Mouse (Mus musculus) limb, embryonic 10.5 days (tissue): Measurements from ENCODE around the gene Rftn2. TPM values are rescaled to one million over a fixed set of nuclear protein-coding genes. Genes with fewer than 3 reads are reported as not detected.

ENCODE experiments used
- DNase-seq: peaks from one replicate; pipeline ENCODE4 v3.0.0-alpha.2; 2017; ENCODE audit warnings: low spot score
- H3K27ac ChIP-seq: fragments of 300-500 bp; sonication (generic); 2 replicates; pipeline ENCODE4 v1.5.1; 2016; ENCODE audit warnings: mild to moderate bottlenecking
- H3K27me3 ChIP-seq: fragments of 300-500 bp; sonication (generic); 2 replicates; pipeline ENCODE4 v1.6.1; 2016; ENCODE audit warnings: low read depth, mild to moderate bottlenecking; ENCODE audit not compliant: poor library complexity, severe bottlenecking
- H3K36me3 ChIP-seq: fragments of 300-500 bp; sonication (generic); 2 replicates; pipeline ENCODE4 v1.6.1; 2016; ENCODE audit warnings: mild to moderate bottlenecking, moderate library complexity
- H3K4me1 ChIP-seq: fragments of 300-500 bp; sonication (generic); 2 replicates; pipeline ENCODE4 v1.6.1; 2016
- H3K4me3 ChIP-seq: fragments of 300-500 bp; sonication (generic); 2 replicates; pipeline ENCODE4 v1.5.1; 2016; ENCODE audit warnings: mild to moderate bottlenecking, moderate library complexity
- H3K9me3 ChIP-seq: fragments of 300-500 bp; sonication (generic); replicated peaks from 2 replicates; pipeline ENCODE4 v1.6.1; 2016; ENCODE audit warnings: mild to moderate bottlenecking
- WGBS: fragments of 180-500 bp; shearing (Covaris S2); methylation state at CpG from one replicate; pipeline ENCODE4 v1.1.7; 2016; 5-methylcytosine and 5-hydroxymethylcytosine counted together
- polyA plus RNA-seq: library from polyadenylated mRNA; unstranded; fragments of >200 nt; fragmentation: Nextera tagmentation; extraction: Ambion mirVana; gene quantifications from 2 replicates; pipeline ENCODE4 v1.2.1, GENCODE M21; 2016

Gene Rftn2
- polyA plus RNA-seq, 1 experiment from 2014 or later: 25.4 TPM

DNA sequence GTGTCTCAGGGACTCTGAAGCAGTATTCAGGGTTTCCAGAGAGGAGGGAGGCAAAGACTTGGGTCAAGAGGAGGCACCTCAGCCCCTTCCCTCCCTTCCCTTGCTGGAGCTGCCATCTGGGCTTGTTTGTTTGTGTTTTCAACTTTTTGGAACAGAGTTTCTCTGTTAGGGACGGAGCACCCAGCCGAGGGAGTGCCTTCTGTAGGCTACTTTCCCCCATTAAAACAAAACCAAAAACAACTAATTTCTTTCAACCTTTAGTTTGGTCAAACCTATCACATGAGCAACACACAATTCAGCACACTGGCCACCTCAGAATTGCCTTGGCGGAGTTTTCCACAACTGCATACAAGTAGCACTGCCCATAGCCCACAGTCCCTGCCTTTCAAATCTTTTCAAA is 1.2 kb downstream of the Rftn2 start:
- Histone ChIP-seq H3K27ac (peak overlapping the region; percentile 92), H3K4me1 (peaks cover 26% of the 10 kb centered on the region), H3K36me3 (no peaks in the 10 kb centered on the region; the same call in 1 of the 2 replicates), H3K27me3 (no peaks in the 10 kb centered on the region), H3K9me3 (no peaks in the 10 kb centered on the region), H3K4me3 (peak overlapping the region; percentile 62)
- no peak for DNase-seq
- WGBS: 28% methylated on average over 3 of the region's 3 CpGs

DNA sequence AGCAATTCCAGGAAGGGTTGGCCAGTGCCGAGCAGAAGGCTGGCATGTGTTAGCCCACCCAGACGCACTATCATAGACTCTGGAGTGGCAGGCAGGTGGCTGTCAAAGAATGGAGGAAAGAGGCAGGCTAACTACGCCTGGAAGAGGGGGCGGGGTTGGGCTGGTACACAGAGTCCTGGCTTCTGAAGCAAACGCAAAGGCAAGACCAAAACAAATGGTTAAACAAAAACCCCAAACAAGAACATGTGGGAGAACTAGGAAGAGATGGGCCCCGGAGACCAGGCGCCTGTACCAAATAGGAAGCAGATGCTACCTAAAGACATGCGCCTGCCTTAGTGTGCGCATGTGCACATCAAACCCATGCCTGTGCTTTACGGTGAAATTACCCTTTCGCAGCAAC is 2.5 kb downstream of the Rftn2 start:
- H3K27ac ChIP-seq: peak overlapping the region; percentile 92
- DNase-seq: peak; percentile 49

DNA sequence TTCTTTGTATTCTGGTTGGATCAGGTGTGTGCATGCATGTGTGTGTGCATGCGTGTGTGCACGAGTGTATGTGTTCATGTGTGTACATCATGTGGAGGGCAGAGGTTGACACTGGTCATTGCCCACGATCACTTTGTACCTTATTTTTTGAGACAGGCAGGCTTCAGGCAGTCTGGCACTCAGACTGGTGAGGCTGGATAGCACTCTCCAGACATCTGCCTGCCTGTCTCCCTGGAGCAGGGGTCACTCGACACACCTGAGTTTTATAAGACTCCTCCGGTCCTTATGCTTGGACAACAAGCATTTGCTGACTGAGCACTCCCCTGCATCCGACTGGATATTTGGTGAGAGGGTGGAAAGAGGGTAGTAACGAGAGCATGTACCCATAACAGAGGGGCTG is 3.6 kb downstream of the Rftn2 start:
- Histone ChIP-seq H3K27me3 (no peaks in the 10 kb centered on the region), H3K4me3 (no peak overlapping the region), H3K4me1 (peaks cover 26% of the 10 kb centered on the region), H3K27ac (no peak overlapping the region), H3K36me3 (no peaks in the 10 kb centered on the region; the same call in 1 of the 2 replicates), H3K9me3 (no peaks in the 10 kb centered on the region)
- 92% methylated on average over 7 of the region's 7 CpGs for WGBS
- DNase-seq: peak; percentile 24

More for the DNA sequence above, 2.5 kb downstream of the Rftn2 start:
- Histone ChIP-seq H3K9me3 (no peaks in the 10 kb centered on the region), H3K36me3 (no peaks in the 10 kb centered on the region; the same call in 1 of the 2 replicates), H3K27me3 (no peaks in the 10 kb centered on the region), H3K4me1 (peaks cover 26% of the 10 kb centered on the region), H3K4me3 (peak overlapping the region; percentile 62)
- 39% methylated on average over 11 of the region's 11 CpGs for WGBS

DNA sequence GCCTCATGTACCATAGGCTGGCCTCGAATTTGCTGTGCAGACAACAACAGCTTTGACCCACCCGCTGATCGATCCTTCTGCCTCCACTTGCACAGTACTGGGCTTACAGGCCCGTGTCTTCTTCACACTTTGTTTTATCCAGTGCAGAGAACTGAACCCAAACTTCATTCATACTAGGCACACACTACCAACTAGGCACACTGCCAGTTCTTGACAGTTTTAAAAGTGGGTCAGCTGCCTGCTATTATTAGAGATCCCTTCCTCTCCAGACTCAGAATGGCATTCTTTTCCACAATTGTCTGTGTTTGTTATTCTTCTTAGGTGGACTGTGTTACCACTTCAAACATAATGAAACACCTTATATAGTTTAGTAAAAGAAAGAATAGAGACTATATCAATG is 5.2 kb downstream of the Rftn2 start:
- DNase-seq: no peak
- Histone ChIP-seq H3K4me1 (peaks cover 30% of the 10 kb centered on the region), H3K27ac (no peak overlapping the region), H3K27me3 (no peaks in the 10 kb centered on the region), H3K36me3 (no peaks in the 10 kb centered on the region; the same call in 1 of the 2 replicates), H3K9me3 (no peaks in the 10 kb centered on the region), H3K4me3 (no peak overlapping the region)
- WGBS: 86% methylated on average over 4 of the region's 4 CpGs

DNA sequence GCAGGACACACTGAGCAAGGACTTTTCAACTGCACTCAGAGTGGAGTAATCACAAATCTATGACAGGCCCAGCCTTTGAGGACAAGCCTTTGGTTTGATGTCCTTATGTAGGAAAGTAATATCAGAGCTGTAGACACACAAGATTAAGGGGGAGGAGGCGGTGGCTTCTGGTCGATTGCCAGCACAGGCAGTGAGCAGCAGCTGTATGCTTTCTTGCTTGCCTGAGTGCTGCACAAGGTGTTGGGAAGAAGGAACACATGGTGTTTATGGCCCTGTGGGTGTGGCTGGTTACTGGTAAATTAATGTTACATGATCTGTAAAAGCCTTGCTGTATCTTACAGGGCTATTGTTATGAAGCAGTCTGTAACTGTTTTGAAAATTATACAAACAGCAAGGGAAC is 9.4 kb downstream of the Rftn2 start:
- Histone ChIP-seq H3K4me1 (peaks cover 19% of the 10 kb centered on the region), H3K27me3 (no peaks in the 10 kb centered on the region), H3K27ac (no peak overlapping the region), H3K36me3 (peaks cover 7% of the 10 kb centered on the region; the same call in 1 of the 2 replicates), H3K9me3 (no peaks in the 10 kb centered on the region), H3K4me3 (no peak overlapping the region)
- no peak for DNase-seq
- WGBS: 55% methylated on average over 2 of the region's 2 CpGs

DNA sequence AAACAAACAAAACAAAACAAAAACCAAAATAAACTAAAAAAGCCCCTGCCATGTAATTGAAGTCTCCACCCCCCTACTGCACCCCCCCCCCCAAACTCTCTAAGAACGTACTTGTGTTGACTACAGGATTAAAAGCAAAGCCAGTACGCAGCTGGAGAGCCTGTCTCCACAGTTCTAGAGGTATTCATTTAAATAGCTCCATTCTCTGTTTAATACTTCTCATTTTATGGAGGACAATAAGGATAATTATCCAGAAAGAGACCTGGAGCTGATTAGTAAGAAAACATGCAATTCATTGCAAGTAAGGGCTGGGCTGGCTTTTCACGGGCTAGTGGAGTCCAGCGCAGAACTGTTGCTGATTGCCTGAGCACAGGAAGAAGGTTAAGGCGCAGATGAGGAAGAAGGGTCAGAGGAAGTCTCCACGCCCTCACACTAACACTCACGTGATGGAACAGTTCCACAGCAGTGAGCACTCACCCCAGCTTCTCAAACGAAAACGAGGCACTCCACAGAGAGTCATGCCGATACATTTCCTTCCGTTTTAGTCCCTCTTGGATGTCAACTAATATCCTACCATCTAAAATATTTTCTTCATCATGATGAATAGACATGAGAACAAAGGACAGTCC is 11.3 kb downstream of the Rftn2 start:
- Histone ChIP-seq H3K4me1 (peaks cover 32% of the 10 kb centered on the region), H3K9me3 (no peaks in the 10 kb centered on the region), H3K4me3 (no peak overlapping the region), H3K36me3 (peaks cover 7% of the 10 kb centered on the region; the same call in 1 of the 2 replicates), H3K27me3 (no peaks in the 10 kb centered on the region), H3K27ac (no peak overlapping the region)
- 68% methylated on average over 11 of the region's 11 CpGs for WGBS
- DNase-seq: no peak

DNA sequence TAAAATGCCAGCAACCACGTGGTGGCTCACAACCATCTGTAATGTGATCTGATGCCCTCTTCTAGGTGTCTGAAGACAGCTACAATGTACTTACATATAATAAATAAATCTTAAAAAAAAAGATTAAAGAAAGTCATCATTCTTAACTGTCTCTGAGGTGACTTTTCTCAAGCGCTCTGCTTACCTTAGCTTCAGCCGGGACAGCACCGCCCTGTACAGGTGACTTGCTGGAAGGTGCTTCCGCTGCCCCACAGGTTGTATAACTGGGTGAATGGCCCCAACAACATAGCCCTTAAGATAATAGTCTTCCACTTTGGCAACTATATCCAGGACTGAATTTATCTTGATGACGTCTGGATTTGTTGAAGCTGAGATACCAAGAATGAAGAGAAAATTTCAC is 12.6 kb downstream of the Rftn2 start:
- no peak for DNase-seq
- H3K36me3 ChIP-seq: peaks cover 7% of the 10 kb centered on the region; the same call in 1 of the 2 replicates
- H3K4me1 ChIP-seq: peaks cover 44% of the 10 kb centered on the region
- 83% methylated on average over 6 of the region's 6 CpGs for WGBS
- H3K9me3 ChIP-seq: no peaks in the 10 kb centered on the region
- no peak overlapping the region for H3K27ac ChIP-seq
- no peaks in the 10 kb centered on the region for H3K27me3 ChIP-seq
- no peak overlapping the region for H3K4me3 ChIP-seq

DNA sequence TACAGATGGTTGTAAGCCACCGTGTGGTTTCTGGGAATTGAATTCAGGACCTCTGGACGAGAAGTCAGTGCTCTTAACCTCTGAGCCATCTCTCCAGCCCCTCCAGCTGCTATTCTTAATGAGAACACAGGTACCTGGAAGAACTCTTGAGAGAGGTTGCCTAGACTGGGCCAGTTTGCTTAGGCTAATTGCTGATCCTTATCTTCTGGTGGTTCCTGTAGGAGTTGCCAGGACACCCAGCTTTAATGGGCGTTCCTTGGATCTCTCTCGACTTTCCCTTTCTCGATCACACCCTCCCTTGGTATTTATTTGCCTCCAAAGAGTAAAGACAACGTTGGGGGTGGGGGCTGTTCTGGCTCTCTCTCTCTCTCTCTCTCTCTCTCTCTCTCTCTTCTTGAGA is 13.1 kb downstream of the Rftn2 start:
- 44% methylated on average over 6 of the region's 6 CpGs for WGBS
- Histone ChIP-seq H3K36me3 (peaks cover 7% of the 10 kb centered on the region; the same call in 1 of the 2 replicates), H3K27ac (no peak overlapping the region), H3K4me3 (no peak overlapping the region), H3K27me3 (no peaks in the 10 kb centered on the region), H3K4me1 (peaks cover 47% of the 10 kb centered on the region), H3K9me3 (no peaks in the 10 kb centered on the region)
- DNase-seq: no peak

DNA sequence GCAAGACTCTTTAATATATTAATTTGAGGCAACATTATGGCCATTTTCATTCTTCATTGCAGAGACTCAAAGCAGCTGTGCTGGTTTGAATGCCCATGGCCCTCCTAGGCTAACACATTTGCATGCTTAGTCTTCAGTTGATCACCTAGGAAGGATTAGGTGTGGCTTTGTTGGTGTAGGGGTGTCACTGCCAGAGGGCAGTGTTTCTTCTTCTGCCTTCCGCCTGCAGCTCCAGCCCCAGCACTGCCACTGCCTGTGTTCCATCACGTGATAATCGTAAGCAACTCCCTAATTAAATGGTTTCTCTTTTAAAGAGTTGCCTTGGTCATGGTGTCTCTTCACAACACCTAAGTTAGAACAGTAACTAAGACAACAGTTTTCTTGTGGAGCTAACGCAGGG is 13.8 kb downstream of the Rftn2 start:
- no peaks in the 10 kb centered on the region for H3K9me3 ChIP-seq
- H3K4me3 ChIP-seq: no peak overlapping the region
- no peak for DNase-seq
- no peak overlapping the region for H3K27ac ChIP-seq
- H3K36me3 ChIP-seq: peaks cover 7% of the 10 kb centered on the region; the same call in 1 of the 2 replicates
- 81% methylated on average over 4 of the region's 4 CpGs for WGBS
- no peaks in the 10 kb centered on the region for H3K27me3 ChIP-seq
- H3K4me1 ChIP-seq: peaks cover 47% of the 10 kb centered on the region

DNA sequence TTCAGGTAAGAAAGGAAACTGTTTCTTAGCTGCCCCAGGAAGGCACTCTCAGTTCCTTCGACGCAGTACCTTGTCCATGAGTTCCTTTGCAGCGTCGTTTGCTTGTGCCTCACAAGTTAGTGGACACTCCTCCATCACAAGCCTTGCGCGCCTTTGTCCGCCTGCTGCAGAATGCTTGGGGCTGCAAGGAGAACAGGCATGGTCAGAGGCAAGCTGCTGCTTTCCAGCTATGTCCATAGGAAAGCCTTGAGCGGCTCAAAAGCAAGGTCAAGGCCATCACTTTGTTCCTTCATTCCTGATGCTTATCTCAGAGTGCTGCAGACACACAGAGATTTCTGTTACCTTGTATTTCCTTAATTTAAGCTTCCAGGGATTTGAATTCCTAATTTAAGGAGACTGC is 15.5 kb downstream of the Rftn2 start:
- Histone ChIP-seq H3K27me3 (no peaks in the 10 kb centered on the region), H3K36me3 (peaks cover 9% of the 10 kb centered on the region; the same call in 1 of the 2 replicates), H3K9me3 (no peaks in the 10 kb centered on the region), H3K4me1 (peaks cover 36% of the 10 kb centered on the region), H3K4me3 (no peak overlapping the region), H3K27ac (peak overlapping the region; percentile 81)
- 86% methylated on average over 8 of the region's 8 CpGs for WGBS
- DNase-seq: no peak

DNA sequence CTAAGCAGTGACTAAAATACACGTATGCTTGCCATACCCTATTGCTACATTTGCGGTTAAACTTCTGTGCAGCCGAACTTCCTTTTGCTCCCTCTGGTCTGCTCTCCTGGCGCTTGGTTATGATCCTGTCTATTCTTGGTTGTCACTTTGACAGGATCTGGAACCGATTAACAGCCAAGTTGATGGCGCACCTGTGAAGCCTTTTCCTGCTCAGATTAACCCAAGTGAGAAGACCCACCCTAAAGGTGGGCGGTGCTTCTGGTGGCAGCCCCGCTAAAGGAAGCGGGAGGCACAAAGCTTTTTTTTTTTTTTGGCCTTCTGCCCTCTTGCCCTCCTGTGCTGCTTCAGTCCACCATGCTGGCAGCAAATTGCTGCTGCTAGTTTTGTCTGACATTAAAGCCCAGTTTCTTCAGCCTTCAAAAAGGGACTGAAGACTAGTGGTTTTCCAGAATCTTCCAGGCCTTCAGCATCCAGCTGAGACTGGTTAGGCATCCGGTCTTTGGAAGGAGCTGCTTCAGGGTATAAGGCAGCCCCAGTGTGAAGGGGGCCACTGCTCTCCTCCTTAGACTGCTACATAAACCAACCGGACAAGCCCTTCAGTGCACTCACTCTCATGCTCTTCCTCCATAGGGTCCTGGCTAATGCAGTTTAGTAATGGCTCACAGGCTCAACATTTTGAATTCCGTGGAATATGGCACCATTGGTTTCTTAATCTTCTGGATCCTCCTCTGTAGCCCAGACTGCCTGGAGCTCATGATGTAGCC is 16.2 kb downstream of the Rftn2 start:
- Histone ChIP-seq H3K36me3 (peaks cover 10% of the 10 kb centered on the region; the same call in 1 of the 2 replicates), H3K27me3 (no peaks in the 10 kb centered on the region), H3K27ac (peak overlapping the region; percentile 81), H3K9me3 (no peaks in the 10 kb centered on the region), H3K4me3 (peak overlapping the region; percentile 8; the same call in 1 of the 2 replicates), H3K4me1 (peaks cover 31% of the 10 kb centered on the region)
- WGBS: 42% methylated on average over 12 of the region's 12 CpGs
- DNase-seq: peak; percentile 66

DNA sequence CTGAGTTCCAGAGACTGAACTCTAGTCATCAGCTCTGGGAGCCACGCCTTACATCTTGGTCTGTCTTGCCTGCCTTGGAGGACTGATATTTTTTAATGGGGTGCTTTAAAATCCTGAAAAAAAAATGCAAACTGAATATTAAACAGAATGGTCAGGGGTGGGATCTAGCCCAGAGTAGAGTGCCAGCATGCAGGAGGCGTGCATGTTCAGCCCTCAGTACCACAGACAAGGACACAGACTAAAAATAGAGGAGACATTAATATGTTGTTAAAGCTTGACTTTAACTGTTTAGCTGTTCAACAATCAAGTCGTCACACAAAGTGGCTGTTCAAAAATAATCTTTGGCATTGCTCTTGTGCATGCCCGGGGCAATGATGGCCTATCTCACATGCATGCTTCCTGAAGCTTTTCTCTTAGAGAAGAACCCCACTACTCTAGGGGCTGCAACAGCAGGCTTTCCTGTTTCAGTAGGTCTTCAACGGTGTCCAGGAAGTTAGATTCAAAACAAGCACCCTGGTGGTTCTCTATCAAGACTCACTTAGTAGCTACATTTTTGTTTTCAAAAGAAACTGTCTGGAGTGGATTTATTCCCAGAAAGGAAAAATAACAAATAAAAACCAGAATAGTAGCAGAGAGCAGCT is 18.0 kb downstream of the Rftn2 start:
- Histone ChIP-seq H3K27me3 (no peaks in the 10 kb centered on the region), H3K4me1 (peaks cover 37% of the 10 kb centered on the region), H3K36me3 (peaks cover 22% of the 10 kb centered on the region), H3K27ac (no peak overlapping the region), H3K4me3 (no peak overlapping the region), H3K9me3 (no peaks in the 10 kb centered on the region)
- WGBS: 82% methylated on average over 5 of the region's 5 CpGs
- no peak for DNase-seq

DNA sequence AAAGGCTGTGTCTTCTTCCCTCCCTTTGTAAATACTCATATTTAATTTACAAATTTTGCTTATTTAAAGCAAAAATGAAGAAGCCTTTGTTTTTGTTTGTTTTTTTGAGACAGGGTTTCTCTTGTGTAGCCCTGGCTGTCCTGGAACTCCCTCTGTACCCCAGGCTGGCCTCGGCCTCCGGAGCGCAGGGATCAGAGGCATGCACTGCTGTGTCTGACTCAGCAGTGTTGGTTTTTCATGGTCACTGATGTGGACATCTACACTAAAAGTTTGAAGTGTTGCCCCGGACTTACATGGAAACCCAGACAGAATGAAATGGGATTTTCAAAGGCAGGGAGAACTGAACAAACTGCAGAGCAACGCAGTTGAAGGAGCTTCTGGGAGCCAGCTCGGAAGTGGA is 19.0 kb downstream of the Rftn2 start:
- H3K4me3 ChIP-seq: no peak overlapping the region
- WGBS: 92% methylated on average over 6 of the region's 6 CpGs
- H3K9me3 ChIP-seq: no peaks in the 10 kb centered on the region
- peaks cover 23% of the 10 kb centered on the region for H3K36me3 ChIP-seq
- DNase-seq: no peak
- H3K27me3 ChIP-seq: no peaks in the 10 kb centered on the region
- H3K27ac ChIP-seq: no peak overlapping the region
- peaks cover 37% of the 10 kb centered on the region for H3K4me1 ChIP-seq
